Mouse (Mus musculus) limb, embryonic 14.5 days (tissue): ENCODE data around the gene Zfp622. TPM values are rescaled to one million over a fixed set of nuclear protein-coding genes. Genes with fewer than 3 reads are reported as not detected.

Experiments
- ATAC-seq: fragments of 200-750 bp; cut with Nextera tagmentation; 2 replicates; pipeline ENCODE4 v1.8.0; 2017; ENCODE audit warnings: low read depth, moderate number of reproducible peaks, moderate TSS enrichment; ENCODE audit not compliant: low FRiP score
- DNase-seq: peaks from one replicate; pipeline ENCODE4 v3.0.0-alpha.2; 2015; ENCODE audit warnings: low spot score
- H3K27ac ChIP-seq: fragments of 300-500 bp; sonication (generic); replicated peaks from 2 replicates; pipeline ENCODE4 v1.5.1; 2014; ENCODE audit warnings: low read depth, mild to moderate bottlenecking, low read length, moderate library complexity, mixed read lengths
- H3K27me3 ChIP-seq: fragments of 300-500 bp; sonication (generic); 2 replicates; pipeline ENCODE4 v1.6.1; 2014; ENCODE audit warnings: low read length, mixed read lengths; ENCODE audit not compliant: control insufficient read depth, insufficient read depth
- H3K36me3 ChIP-seq: fragments of 300-500 bp; sonication (generic); 2 replicates; pipeline ENCODE4 v1.6.1; 2014; ENCODE audit warnings: mild to moderate bottlenecking, low read length, moderate library complexity, mixed read lengths; ENCODE audit not compliant: control insufficient read depth, insufficient read depth
- H3K4me1 ChIP-seq: fragments of 300-500 bp; sonication (generic); 2 replicates; pipeline ENCODE4 v1.6.1; 2014; ENCODE audit warnings: antibody characterized with exemption, low read length, mixed read lengths; ENCODE audit not compliant: control insufficient read depth, insufficient read depth
- H3K4me2 ChIP-seq: fragments of 300-500 bp; sonication (generic); replicated peaks from 2 replicates; pipeline ENCODE4 v1.6.1; 2014; ENCODE audit warnings: low read depth, mild to moderate bottlenecking, low read length, moderate library complexity; ENCODE audit not compliant: severe bottlenecking
- H3K4me3 ChIP-seq: fragments of 300-500 bp; sonication (generic); replicated peaks from 2 replicates; pipeline ENCODE4 v1.5.1; 2014; ENCODE audit warnings: low read length
- H3K9ac ChIP-seq: fragments of 300-500 bp; sonication (generic); 2 replicates; pipeline ENCODE4 v1.6.1; 2014; ENCODE audit warnings: mild to moderate bottlenecking, low read depth, low read length, moderate library complexity; ENCODE audit not compliant: severe bottlenecking
- H3K9me3 ChIP-seq: fragments of 300-500 bp; sonication (generic); 2 replicates; pipeline ENCODE4 v1.6.1; 2016; ENCODE audit warnings: low read length; ENCODE audit not compliant: control insufficient read depth
- POLR2A ChIP-seq: fragments of 200-500 bp; IDR thresholded peaks from 2 replicates; pipeline ENCODE4 v1.8.0; 2012; ENCODE audit warnings: inconsistent platforms, mild to moderate bottlenecking, moderate library complexity, borderline replicate concordance; ENCODE audit not compliant: insufficient read depth, insufficient read length; ENCODE audit errors: extremely low read depth
- WGBS: fragments of 180-500 bp; shearing (Covaris S2); extraction: QIAGEN DNeasy Blood & Tissue Kit; methylation state at CpG from one replicate; pipeline ENCODE4 v1.1.7; 2014; 5-methylcytosine and 5-hydroxymethylcytosine counted together
- polyA plus RNA-seq, 2 experiments: library from polyadenylated mRNA; depleted of rRNA in 1 of 2; stranded (reverse) in 1 of 2; unstranded in 1 of 2; fragments of >200 nt; fragmentation: Nextera tagmentation in 1 of 2; extraction: Ambion mirVana in 1 of 2; gene quantifications; 2 replicates each; pipeline versions ENCODE4 v1.2.1 to v1.2.3; 2012 to 2014

Zfp622 gene
- polyA plus RNA-seq (2012; rRNA removed): 22.7 and 27.8 TPM in 2 replicates
- polyA plus RNA-seq (2014; fragmentation: Nextera tagmentation; extraction: Ambion mirVana): 34.5 and 35.1 TPM in 2 replicates

- TF ChIP-seq POLR2A: peak; percentile 52; the same call in 1 of the 2 replicates
- Histone ChIP-seq H3K4me1 (peaks cover 11% of the 10 kb centered on the region), H3K4me3 (peak within 1 kb of the TSS; percentile 91), H3K9ac (peak within 1 kb of the TSS; percentile 86), H3K9me3 (no peaks in the 10 kb centered on the region), H3K27ac (peak within 1 kb of the TSS; percentile 89), H3K27me3 (no peaks in the 10 kb centered on the region), H3K4me2 (peak within 1 kb of the TSS; percentile 90), H3K36me3 (peaks cover 23% of the 10 kb centered on the region)
- peak; percentile 99 for DNase-seq
- 1% methylated on average over 51 of the region's 57 CpGs for WGBS
- peak; percentile 98 for ATAC-seq
These were observed at the start of gene Zfp622 for GRCm38 (mm10) chr15:25984067-25984733. Zfp622 (plus strand) TSS chr15:25984366.

GRCm38 (mm10) chr15:25934411-25934810 is 49.8 kb upstream of the Zfp622 start:
- Histone ChIP-seq H3K9me3 (no peaks in the 10 kb centered on the region), H3K4me2 (no peak overlapping the region), H3K27me3 (no peaks in the 10 kb centered on the region), H3K27ac (no peak overlapping the region), H3K4me1 (no peaks in the 10 kb centered on the region; the same call in none of the 2 replicates), H3K9ac (no peak overlapping the region), H3K36me3 (no peaks in the 10 kb centered on the region), H3K4me3 (no peak overlapping the region)
- DNase-seq: no peak
- 78% methylated on average over 7 of the region's 7 CpGs for WGBS
- ATAC-seq: no peak
- TF ChIP-seq POLR2A: no peak

- H3K27me3 ChIP-seq: no peaks in the 10 kb centered on the region
- no peaks in the 10 kb centered on the region; the same call in 1 of the 2 replicates for H3K4me1 ChIP-seq
- no peak overlapping the region for H3K4me3 ChIP-seq
- no peaks in the 10 kb centered on the region for H3K36me3 ChIP-seq
- no peak overlapping the region for H3K27ac ChIP-seq
- TF ChIP-seq POLR2A: no peak
- H3K9ac ChIP-seq: no peak overlapping the region
- H3K9me3 ChIP-seq: no peaks in the 10 kb centered on the region
- ATAC-seq (no peak), DNase-seq (no peak)
- WGBS: 81% methylated on average over 7 of the region's 7 CpGs
- no peak overlapping the region for H3K4me2 ChIP-seq
These were observed 45.7 kb upstream of the Zfp622 start for GRCm38 (mm10) chr15:25938496-25938895.

GRCm38 (mm10) chr15:25940397-25941377 is 43.5 kb upstream of the Zfp622 start:
- DNase-seq (no peak), ATAC-seq (no peak)
- H3K4me1 ChIP-seq: no peaks in the 10 kb centered on the region
- H3K9ac ChIP-seq: no peak overlapping the region
- H3K9me3 ChIP-seq: no peaks in the 10 kb centered on the region
- H3K4me2 ChIP-seq: peak overlapping the region; percentile 27
- H3K36me3 ChIP-seq: no peaks in the 10 kb centered on the region
- H3K4me3 ChIP-seq: no peak overlapping the region
- no peaks in the 10 kb centered on the region for H3K27me3 ChIP-seq
- no peak for TF ChIP-seq POLR2A
- WGBS: 36% methylated on average over 24 of the region's 24 CpGs
- H3K27ac ChIP-seq: no peak overlapping the region

- Histone ChIP-seq H3K27me3 (no peaks in the 10 kb centered on the region), H3K9me3 (no peaks in the 10 kb centered on the region), H3K9ac (no peak overlapping the region), H3K4me2 (no peak overlapping the region), H3K27ac (no peak overlapping the region), H3K4me1 (no peaks in the 10 kb centered on the region), H3K36me3 (no peaks in the 10 kb centered on the region), H3K4me3 (no peak overlapping the region)
- WGBS: 77% methylated on average over 11 of the region's 11 CpGs
- DNase-seq (no peak), ATAC-seq (no peak)
- no peak for TF ChIP-seq POLR2A
These were observed 42.7 kb upstream of the Zfp622 start for GRCm38 (mm10) chr15:25941514-25941913.
